Mouse (Mus musculus) embryonic fibroblast, embryonic 13.5 days (primary cell): ENCODE data around the gene Myt1l.

Source experiments
- CTCF ChIP-seq: IDR thresholded peaks from 2 replicates; pipeline ENCODE4 v1.5.1; 2011; ENCODE audit warnings: mild to moderate bottlenecking, control low read depth, low read length, moderate library complexity, borderline replicate concordance; ENCODE audit not compliant: insufficient read depth
- POLR2A ChIP-seq: IDR thresholded peaks from 2 replicates; pipeline ENCODE4 v1.6.1; 2011; ENCODE audit warnings: low read depth, mild to moderate bottlenecking, control low read depth, low read length, moderate library complexity

DNA sequence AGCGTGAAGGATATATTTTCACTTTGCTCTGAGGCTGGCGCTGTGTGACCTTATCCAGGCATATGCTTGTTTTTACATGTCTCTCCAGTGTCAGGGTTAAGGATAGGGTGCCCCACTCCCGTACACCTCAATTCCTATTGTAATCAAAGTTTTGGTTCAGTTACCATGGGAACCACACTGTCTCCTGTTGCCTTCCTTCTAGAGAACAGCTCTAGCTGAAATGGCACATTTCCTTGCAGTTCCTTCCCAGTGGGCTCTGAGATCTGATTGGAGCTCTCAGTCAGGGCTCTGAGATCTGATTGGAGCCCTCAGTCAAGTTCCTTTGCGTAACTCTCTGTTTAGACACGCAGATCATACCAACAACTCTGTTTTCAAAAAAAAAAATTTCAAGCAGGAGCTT, 93.3 kb downstream of the Myt1l start:
- TF ChIP-seq CTCF (no peak), POLR2A (no peak)
